Mouse (Mus musculus): ENCODE measurements around the gene Rem1. TPM values are rescaled to one million over a fixed set of nuclear protein-coding genes. Genes with fewer than 3 reads are reported as not detected.

Rem1 gene
- 5.9 and 6.4 TPM in 2 replicates for polyA plus RNA-seq (2015; fragmentation: Nextera tagmentation; extraction: Ambion mirVana)

- H3K9me3 ChIP-seq (ENCODE audit: control insufficient read depth): no peaks in the 10 kb centered on the region
- H3K36me3 ChIP-seq (ENCODE audit: control insufficient read depth, insufficient read depth): no peaks in the 10 kb centered on the region
- H3K4me3 ChIP-seq (ENCODE audit: low read depth, low read length): peak within 1 kb of the TSS; percentile 46
- no peak for TF ChIP-seq CTCF (IDR thresholded peaks at IDR 0.05; ENCODE audit: low read depth)
- peak; percentile 31; the same call in 1 of the 2 replicates for ATAC-seq
- peaks cover 24% of the 10 kb centered on the region for H3K27me3 ChIP-seq (replicated peaks; ENCODE audit: control insufficient read depth, insufficient read depth, low read length)
- H3K27ac ChIP-seq (ENCODE audit: low read depth, low read length): no peak within 1 kb of the TSS
- H3K9ac ChIP-seq (ENCODE audit: low read depth, low read length): peak within 1 kb of the TSS; percentile 17
- 2% methylated on average over 54 of the region's 59 CpGs for WGBS
- H3K4me1 ChIP-seq (replicated peaks; ENCODE audit: control insufficient read depth, insufficient read depth, low read length): no peaks in the 10 kb centered on the region
- peak within 1 kb of the TSS; percentile 64 for H3K4me2 ChIP-seq (replicated peaks; ENCODE audit: low read depth)
Observed at GRCm38 (mm10) chr2:152626774-152627591, at the start of gene Rem1. Gene Rem1, plus strand, starts transcription at chr2:152626951.

GRCm38 (mm10) chr2:152580107-152580506 is 46.6 kb upstream of the Rem1 start, which contains the start of gene Defb19:
Gene Defb19, minus strand, starts transcription at chr2:152580312.
- H3K27ac ChIP-seq (ENCODE audit: low read depth, low read length): no peak within 1 kb of the TSS
- WGBS: 56% methylated on average over 7 of the region's 7 CpGs
- TF ChIP-seq CTCF (IDR thresholded peaks at IDR 0.05; ENCODE audit: low read depth): no peak
- no peak within 1 kb of the TSS for H3K4me2 ChIP-seq (replicated peaks; ENCODE audit: low read depth)
- no peaks in the 10 kb centered on the region for H3K4me1 ChIP-seq (replicated peaks; ENCODE audit: control insufficient read depth, insufficient read depth, low read length)
- no peaks in the 10 kb centered on the region for H3K27me3 ChIP-seq (replicated peaks; ENCODE audit: control insufficient read depth, insufficient read depth, low read length)
- no peaks in the 10 kb centered on the region for H3K9me3 ChIP-seq (ENCODE audit: control insufficient read depth)
- no peak within 1 kb of the TSS for H3K4me3 ChIP-seq (ENCODE audit: low read depth, low read length)
- no peak within 1 kb of the TSS for H3K9ac ChIP-seq (ENCODE audit: low read depth, low read length)
- no peak for ATAC-seq
- no peaks in the 10 kb centered on the region for H3K36me3 ChIP-seq (ENCODE audit: control insufficient read depth, insufficient read depth)

GRCm38 (mm10) chr2:152580612-152581011 is 46.1 kb upstream of the Rem1 start:
- 67% methylated on average over 11 of the region's 11 CpGs for WGBS
- Histone ChIP-seq H3K4me1 (replicated peaks; ENCODE audit: control insufficient read depth, insufficient read depth, low read length) (no peaks in the 10 kb centered on the region), H3K27ac (ENCODE audit: low read depth, low read length) (no peak overlapping the region), H3K4me2 (replicated peaks; ENCODE audit: low read depth) (no peak overlapping the region), H3K36me3 (ENCODE audit: control insufficient read depth, insufficient read depth) (no peaks in the 10 kb centered on the region), H3K9me3 (ENCODE audit: control insufficient read depth) (no peaks in the 10 kb centered on the region), H3K4me3 (ENCODE audit: low read depth, low read length) (no peak overlapping the region), H3K27me3 (replicated peaks; ENCODE audit: control insufficient read depth, insufficient read depth, low read length) (no peaks in the 10 kb centered on the region), H3K9ac (ENCODE audit: low read depth, low read length) (no peak overlapping the region)
- ATAC-seq: no peak
- no peak for TF ChIP-seq CTCF (IDR thresholded peaks at IDR 0.05; ENCODE audit: low read depth)

GRCm38 (mm10) chr2:152586926-152587560 is 39.7 kb upstream of the Rem1 start:
- Histone ChIP-seq H3K4me1 (replicated peaks; ENCODE audit: control insufficient read depth, insufficient read depth, low read length) (no peaks in the 10 kb centered on the region), H3K27me3 (replicated peaks; ENCODE audit: control insufficient read depth, insufficient read depth, low read length) (no peaks in the 10 kb centered on the region), H3K27ac (ENCODE audit: low read depth, low read length) (no peak overlapping the region), H3K9me3 (ENCODE audit: control insufficient read depth) (no peaks in the 10 kb centered on the region), H3K4me3 (ENCODE audit: low read depth, low read length) (no peak overlapping the region), H3K36me3 (ENCODE audit: control insufficient read depth, insufficient read depth) (no peaks in the 10 kb centered on the region), H3K9ac (ENCODE audit: low read depth, low read length) (no peak overlapping the region), H3K4me2 (replicated peaks; ENCODE audit: low read depth) (no peak overlapping the region)
- no peak for ATAC-seq
- peak; percentile 69 for TF ChIP-seq CTCF (IDR thresholded peaks at IDR 0.05; ENCODE audit: low read depth)
- WGBS: 81% methylated on average over 4 of the region's 4 CpGs

- no peaks in the 10 kb centered on the region for H3K4me1 ChIP-seq (replicated peaks; ENCODE audit: control insufficient read depth, insufficient read depth, low read length)
- no peaks in the 10 kb centered on the region for H3K27me3 ChIP-seq (replicated peaks; ENCODE audit: control insufficient read depth, insufficient read depth, low read length)
- no peak overlapping the region for H3K4me3 ChIP-seq (ENCODE audit: low read depth, low read length)
- WGBS: 16% methylated on average over 2 of the region's 2 CpGs
- no peak overlapping the region for H3K27ac ChIP-seq (ENCODE audit: low read depth, low read length)
- TF ChIP-seq CTCF (IDR thresholded peaks at IDR 0.05; ENCODE audit: low read depth): no peak
- no peak overlapping the region for H3K9ac ChIP-seq (ENCODE audit: low read depth, low read length)
- ATAC-seq: peak; percentile 61
- H3K36me3 ChIP-seq (ENCODE audit: control insufficient read depth, insufficient read depth): no peaks in the 10 kb centered on the region
- no peak overlapping the region for H3K4me2 ChIP-seq (replicated peaks; ENCODE audit: low read depth)
- H3K9me3 ChIP-seq (ENCODE audit: control insufficient read depth): no peaks in the 10 kb centered on the region
Observed at GRCm38 (mm10) chr2:152588450-152588849, 38.3 kb upstream of the Rem1 start.

GRCm38 (mm10) chr2:152589021-152589420 is 37.7 kb upstream of the Rem1 start:
- peak; percentile 52 for TF ChIP-seq CTCF (IDR thresholded peaks at IDR 0.05; ENCODE audit: low read depth)
- ATAC-seq: peak; percentile 70
- no peaks in the 10 kb centered on the region for H3K27me3 ChIP-seq (replicated peaks; ENCODE audit: control insufficient read depth, insufficient read depth, low read length)
- no peaks in the 10 kb centered on the region for H3K4me1 ChIP-seq (replicated peaks; ENCODE audit: control insufficient read depth, insufficient read depth, low read length)
- H3K4me2 ChIP-seq (replicated peaks; ENCODE audit: low read depth): no peak overlapping the region
- WGBS: 29% methylated on average over 6 of the region's 6 CpGs
- H3K9me3 ChIP-seq (ENCODE audit: control insufficient read depth): no peaks in the 10 kb centered on the region
- no peak overlapping the region for H3K9ac ChIP-seq (ENCODE audit: low read depth, low read length)
- no peaks in the 10 kb centered on the region for H3K36me3 ChIP-seq (ENCODE audit: control insufficient read depth, insufficient read depth)
- no peak overlapping the region for H3K4me3 ChIP-seq (ENCODE audit: low read depth, low read length)
- no peak overlapping the region for H3K27ac ChIP-seq (ENCODE audit: low read depth, low read length)

All from intestine, postnatal 0 days (tissue).